In genomic region chr12:4906951-4907906, GRCm38 (mm10) we compare ENCODE assay signal across 8 mouse cellular contexts. TPM values are rescaled to one million over a fixed set of nuclear protein-coding genes. Genes with fewer than 3 reads are reported as not detected.
DNase-seq lines count a peak whose midpoint lies in the region; ATAC-seq lines count a peak whose summit lies in the region.

Ubxn2a (minus strand) TSS chr12:4907705.

- peak within 1 kb of the TSS; percentile 83 for H3K4me3 ChIP-seq in hindbrain, embryonic 15.5 days

- H3K9me3 ChIP-seq in hindbrain, embryonic 15.5 days = no peaks in the 10 kb centered on the region

- no peaks in the 10 kb centered on the region for H3K36me3 ChIP-seq in hindbrain, embryonic 15.5 days

- DNase-seq in T-cell, adult 2 months (ENCODE audit: low spot score) = peak; percentile 93
- peak; percentile 96 to 97 for DNase-seq in cerebellum, postnatal 36 days
- DNase-seq in frontal cortex, postnatal 36 days (ENCODE audit: low spot score in 2 of 2) = peak; percentile 88 to 96
- DNase-seq in left cerebral cortex, adult 11 months (ENCODE audit: low spot score) = peak; percentile 89
- DNase-seq in lung, postnatal 4 days = peak; percentile 97
- peak; percentile 96 for DNase-seq in right cerebral cortex, adult 18-20 months
- DNase-seq in urinary bladder, postnatal 10 days (ENCODE audit: low spot score) = peak; percentile 76

- H3K27me3 ChIP-seq in hindbrain, embryonic 15.5 days = no peaks in the 10 kb centered on the region

- WGBS in hindbrain, embryonic 15.5 days = under 1% methylated on average over 122 of the region's 125 CpGs

- peaks cover 12% of the 10 kb centered on the region; the same call in 1 of the 2 replicates for H3K4me1 ChIP-seq in hindbrain, embryonic 15.5 days (replicated peaks)

- H3K27ac ChIP-seq in hindbrain, embryonic 15.5 days (replicated peaks) = peak within 1 kb of the TSS; percentile 87

- peak within 1 kb of the TSS; percentile 59 for H3K4me2 ChIP-seq in hindbrain, embryonic 15.5 days

- H3K9ac ChIP-seq in hindbrain, embryonic 15.5 days = peak within 1 kb of the TSS; percentile 73

- ATAC-seq in hindbrain, embryonic 15.5 days (ENCODE audit: low FRiP score, low read depth) = peak; percentile 97

RNA-seq across cellular contexts. Expression of gene Ubxn2a, which starts in this region (rescaled TPM):
- polyA plus RNA-seq in hindbrain, embryonic 15.5 days (2015; fragmentation: Nextera tagmentation; extraction: Ambion mirVana) = 44.7 and 46.7 TPM in 2 replicates

Comparison
In these comparisons a context has a peak if more than half of its experiments do, and no peak if none do; other contexts are left out.
1. Peak in every context shown above with its lines: DNase-seq, ATAC-seq, H3K4me3 ChIP-seq and H3K27ac ChIP-seq.